Comparison of ENCODE assay signal across 8 mouse cellular contexts in genomic region chr11:54879434-54879833, GRCm38 (mm10). TPM values are rescaled to one million over a fixed set of nuclear protein-coding genes. Genes with fewer than 3 reads are reported as not detected.
DNase-seq lines count a peak whose midpoint lies in the region; ATAC-seq and TF ChIP-seq lines count a peak whose summit lies in the region.

No protein-coding gene starts in this region.

- TF ChIP-seq CTCF in testis, adult 2 months (IDR thresholded peaks at IDR 0.05; ENCODE audit: control insufficient read depth, insufficient read depth, insufficient replicate concordance, low read depth, low read length) = peak; percentile 5; the same call in 1 of the 2 replicates
- peak; percentile 91 for TF ChIP-seq CTCF in forebrain, postnatal 0 days (IDR thresholded peaks at IDR 0.05; ENCODE audit: low read depth)

- H3K9me3 ChIP-seq in forebrain, postnatal 0 days (ENCODE audit: low read length) = no peaks in the 10 kb centered on the region
- no peaks in the 10 kb centered on the region for H3K9me3 ChIP-seq in lung, embryonic 16.5 days (ENCODE audit: control insufficient read depth, low read length)

- H3K4me1 ChIP-seq in testis, adult 2 months (ENCODE audit: control insufficient read depth, insufficient read depth, low read length) = no peaks in the 10 kb centered on the region
- H3K4me1 ChIP-seq in forebrain, postnatal 0 days (ENCODE audit: insufficient read depth) = no peaks in the 10 kb centered on the region
- H3K4me1 ChIP-seq in lung, embryonic 16.5 days (replicated peaks; ENCODE audit: control insufficient read depth, insufficient read depth, low read length) = peaks cover 15% of the 10 kb centered on the region

- no peak overlapping the region for H3K4me2 ChIP-seq in forebrain, postnatal 0 days (ENCODE audit: low read depth)
- H3K4me2 ChIP-seq in lung, embryonic 16.5 days (ENCODE audit: low read depth, low read length) = no peak overlapping the region

- H3K27ac ChIP-seq in testis, adult 2 months (ENCODE audit: control insufficient read depth, insufficient read depth, low read depth, low read length) = no peak overlapping the region
- no peak overlapping the region for H3K27ac ChIP-seq in forebrain, postnatal 0 days (ENCODE audit: low read depth, low read length)
- H3K27ac ChIP-seq in lung, embryonic 16.5 days (ENCODE audit: low read length) = no peak overlapping the region

- no peak for TF ChIP-seq POLR2A in testis, adult 2 months (IDR thresholded peaks at IDR 0.05; ENCODE audit: control insufficient read depth, low read depth, low read length)

- no peaks in the 10 kb centered on the region for H3K27me3 ChIP-seq in testis, adult 2 months (ENCODE audit: control insufficient read depth, insufficient read depth, low read length)
- H3K27me3 ChIP-seq in forebrain, postnatal 0 days (ENCODE audit: insufficient read depth, low read length) = no peaks in the 10 kb centered on the region
- H3K27me3 ChIP-seq in lung, embryonic 16.5 days (ENCODE audit: control insufficient read depth, insufficient read depth, low read depth, low read length) = no peaks in the 10 kb centered on the region
- no peaks in the 10 kb centered on the region for H3K27me3 ChIP-seq in splenic B cell, adult 2 months (ENCODE audit: control insufficient read depth, insufficient read depth, low read length, poor library complexity, severe bottlenecking)

- H3K4me3 ChIP-seq in testis, adult 2 months (ENCODE audit: control insufficient read depth, low read depth, low read length) = no peak overlapping the region
- no peak overlapping the region for H3K4me3 ChIP-seq in forebrain, postnatal 0 days (ENCODE audit: low read depth, low read length)
- no peak overlapping the region for H3K4me3 ChIP-seq in lung, embryonic 16.5 days (ENCODE audit: low read length)

- 38% methylated on average over 4 of the region's 4 CpGs for WGBS in forebrain, postnatal 0 days
- 13% methylated on average over 4 of the region's 4 CpGs for WGBS in lung, embryonic 16.5 days

- H3K36me3 ChIP-seq in testis, adult 2 months (ENCODE audit: control insufficient read depth, insufficient read depth, low read length) = no peaks in the 10 kb centered on the region
- H3K36me3 ChIP-seq in forebrain, postnatal 0 days (ENCODE audit: insufficient read depth) = 0 out of 2 replicates have a peak, but pooled peaks cover under 1% of the 10 kb centered on the region
- H3K36me3 ChIP-seq in lung, embryonic 16.5 days (ENCODE audit: control insufficient read depth, insufficient read depth, low read length) = no peaks in the 10 kb centered on the region
- H3K36me3 ChIP-seq in splenic B cell, adult 2 months (ENCODE audit: control insufficient read depth, insufficient read depth, low read length, poor library complexity, severe bottlenecking) = no peaks in the 10 kb centered on the region

- peak; percentile 78 for ATAC-seq in forebrain, postnatal 0 days
- peak; percentile 83 for ATAC-seq in inflammation-experienced regulatory T-cells, adult 6 months
- peak; percentile 70 for ATAC-seq in lung, embryonic 16.5 days (ENCODE audit: low read depth)

- peak; percentile 68 to 79 for DNase-seq in cerebellum, postnatal 14 days
- DNase-seq in cerebellum, adult 9-11 months = no peak
- no peak for DNase-seq in testis, postnatal 10 days (ENCODE audit: low spot score)
- DNase-seq in forebrain, postnatal 0 days = peak; percentile 83
- DNase-seq in splenic B cell, adult 2 months (ENCODE audit: low read depth, low spot score) = peak; percentile 83

- no peak overlapping the region for H3K9ac ChIP-seq in forebrain, postnatal 0 days
- no peak overlapping the region for H3K9ac ChIP-seq in lung, embryonic 16.5 days (ENCODE audit: low read length)

RNA-seq across cellular contexts. Expression of gene Hint1, which starts 13.3 kb away (rescaled TPM):
- 372 and 405 TPM in 2 replicates for polyA plus RNA-seq in testis, adult 2 months (2012; rRNA removed)
- total RNA-seq in forebrain, postnatal 0 days (2014; rRNA removed) = 622 and 776 TPM in 2 replicates
- 1,041 and 1,347 TPM in 2 replicates for polyA plus RNA-seq in forebrain, postnatal 0 days (2015; fragmentation: Nextera tagmentation; extraction: Ambion mirVana)
- polyA plus RNA-seq in inflammation-experienced regulatory T-cells, adult 6 months (2017; shearing (Covaris generic)) = 100 to 1,000 TPM; 423 to 700 (median 441) TPM
- 563 and 641 TPM in 2 replicates for polyA plus RNA-seq in lung, embryonic 16.5 days (2015; fragmentation: Nextera tagmentation; extraction: Ambion mirVana)

RNA-seq across cellular contexts. Expression of gene Lyrm7, which starts 18.7 kb away (rescaled TPM):
- polyA plus RNA-seq in testis, adult 2 months (2012; rRNA removed) = 25.3 and 25.5 TPM in 2 replicates
- total RNA-seq in forebrain, postnatal 0 days (2014; rRNA removed) = 4.0 and 7.1 TPM in 2 replicates
- 11.3 and 12.2 TPM in 2 replicates for polyA plus RNA-seq in forebrain, postnatal 0 days (2015; fragmentation: Nextera tagmentation; extraction: Ambion mirVana)
- polyA plus RNA-seq in inflammation-experienced regulatory T-cells, adult 6 months (2017; shearing (Covaris generic)) = 1 to 10 TPM; 3.4 to 6.4 (median 3.7) TPM
- polyA plus RNA-seq in lung, embryonic 16.5 days (2015; fragmentation: Nextera tagmentation; extraction: Ambion mirVana) = 5.8 and 7.7 TPM in 2 replicates

RNA-seq across cellular contexts. Expression of gene Gpx3, which starts 22.8 kb away (rescaled TPM):
- 13.0 and 145 TPM in 2 replicates for polyA plus RNA-seq in testis, adult 2 months (2012; rRNA removed)
- total RNA-seq in forebrain, postnatal 0 days (2014; rRNA removed) = 7.1 and 16.0 TPM in 2 replicates
- 35.0 and 44.0 TPM in 2 replicates for polyA plus RNA-seq in forebrain, postnatal 0 days (2015; fragmentation: Nextera tagmentation; extraction: Ambion mirVana)
- 1 to 10 TPM in 1 of 3 experiments, under 1 TPM in 2; 0.67 to 1.6 (median 0.85) TPM for polyA plus RNA-seq in inflammation-experienced regulatory T-cells, adult 6 months (2017; shearing (Covaris generic))
- 181 and 202 TPM in 2 replicates for polyA plus RNA-seq in lung, embryonic 16.5 days (2015; fragmentation: Nextera tagmentation; extraction: Ambion mirVana)

Comparison
In these comparisons a context has a peak if more than half of its experiments do, and no peak if none do; other contexts are left out.
1. DNase-seq: peak in cerebellum, postnatal 14 days (2 of 2), forebrain, postnatal 0 days (single experiment) and splenic B cell, adult 2 months (single experiment); none in cerebellum, adult 9-11 months (single experiment) and testis, postnatal 10 days (single experiment).
2. Peak in every context shown above with its lines, with median percentiles within 50 percentile points of each other: ATAC-seq.